Comparison of ENCODE assay signal across 9 mouse cellular contexts in genomic region chr14:105730786-105731185, GRCm38 (mm10).
DNase-seq lines count a peak whose midpoint lies in the region; ATAC-seq lines count a peak whose summit lies in the region.
"Had no signal": no experiment of that assay in that cellular context is flagged by ENCODE, and none has a peak within 500 bp of the region (broad histone marks: within the 10 kb centered on the region; RNA-seq: fewer than 3 reads in every experiment).

No protein-coding gene starts in this region.

- no peaks in the 10 kb centered on the region for H3K36me3 ChIP-seq in embryonic facial prominence, embryonic 12.5 days
- no peaks in the 10 kb centered on the region for H3K36me3 ChIP-seq in hindbrain, embryonic 12.5 days
- no peaks in the 10 kb centered on the region for H3K36me3 ChIP-seq in liver, embryonic 11.5 days (ENCODE audit: control insufficient read depth, insufficient read depth, low read length)

- H3K9ac ChIP-seq in embryonic facial prominence, embryonic 12.5 days = no peak overlapping the region
- no peak overlapping the region for H3K9ac ChIP-seq in hindbrain, embryonic 12.5 days
- H3K9ac ChIP-seq in liver, embryonic 11.5 days (ENCODE audit: low read depth, low read length) = no peak overlapping the region

- H3K4me3 ChIP-seq in embryonic facial prominence, embryonic 12.5 days = no peak overlapping the region
- no peak overlapping the region for H3K4me3 ChIP-seq in hindbrain, embryonic 12.5 days
- no peak overlapping the region for H3K4me3 ChIP-seq in liver, embryonic 11.5 days (ENCODE audit: low read depth, low read length)
- H3K4me3 ChIP-seq: erythroblast, embryonic 14.5 days had no signal

- ATAC-seq in embryonic facial prominence, embryonic 12.5 days (ENCODE audit: insufficient number of reproducible peaks, insufficient read depth, low FRiP score, low TSS enrichment) = no peak
- peak; percentile 51 for ATAC-seq in hindbrain, embryonic 12.5 days (ENCODE audit: low FRiP score)
- peak; percentile 65 for ATAC-seq in liver, embryonic 11.5 days (replicated peaks; ENCODE audit: low FRiP score)

- no peaks in the 10 kb centered on the region for H3K9me3 ChIP-seq in embryonic facial prominence, embryonic 12.5 days
- H3K9me3 ChIP-seq in hindbrain, embryonic 12.5 days (replicated peaks) = no peaks in the 10 kb centered on the region
- H3K9me3 ChIP-seq in liver, embryonic 11.5 days (ENCODE audit: control insufficient read depth, low read length) = no peaks in the 10 kb centered on the region

- H3K4me2 ChIP-seq in embryonic facial prominence, embryonic 12.5 days (replicated peaks) = peak overlapping the region; percentile 7; the same call in 1 of the 2 replicates
- H3K4me2 ChIP-seq in hindbrain, embryonic 12.5 days (replicated peaks) = peak overlapping the region; percentile 65
- H3K4me2 ChIP-seq in liver, embryonic 11.5 days = peak overlapping the region; percentile 72; the same call in 1 of the 2 replicates

- 11% methylated on average over 4 of the region's 4 CpGs for WGBS in embryonic facial prominence, embryonic 12.5 days
- 11% methylated on average over 4 of the region's 4 CpGs for WGBS in hindbrain, embryonic 12.5 days
- 14% methylated on average over 4 of the region's 4 CpGs for WGBS in liver, embryonic 11.5 days

- H3K27me3 ChIP-seq in embryonic facial prominence, embryonic 12.5 days = no peaks in the 10 kb centered on the region
- no peaks in the 10 kb centered on the region for H3K27me3 ChIP-seq in hindbrain, embryonic 12.5 days
- H3K27me3 ChIP-seq in liver, embryonic 11.5 days (replicated peaks; ENCODE audit: control insufficient read depth, insufficient read depth, low read length) = no peaks in the 10 kb centered on the region

- DNase-seq in adrenal gland, adult 2 months = peak; percentile 44
- no peak for DNase-seq in adrenal gland, adult 8-10 months
- peak; percentile 46 for DNase-seq in ZHBTc4 (ENCODE audit: low read depth, low spot score)
- DNase-seq in liver, embryonic 11.5 days (ENCODE audit: low spot score) = no peak
- peak; percentile 24 for DNase-seq in neural tube, embryonic 10.5 days (ENCODE audit: extremely low spot score, low spot score)
- DNase-seq in right cerebral cortex, postnatal 14 days = no peak

- H3K4me1 ChIP-seq in embryonic facial prominence, embryonic 12.5 days = peaks cover 30% of the 10 kb centered on the region
- H3K4me1 ChIP-seq in hindbrain, embryonic 12.5 days = peaks cover 27% of the 10 kb centered on the region
- H3K4me1 ChIP-seq in liver, embryonic 11.5 days (replicated peaks; ENCODE audit: control insufficient read depth, insufficient read depth, low read length) = peaks cover 15% of the 10 kb centered on the region

- H3K27ac ChIP-seq in embryonic facial prominence, embryonic 12.5 days = no peak overlapping the region
- no peak overlapping the region for H3K27ac ChIP-seq in hindbrain, embryonic 12.5 days
- H3K27ac ChIP-seq in liver, embryonic 11.5 days (ENCODE audit: low read depth, low read length) = no peak overlapping the region

Comparison
In these comparisons a context has a peak if more than half of its experiments do, and no peak if none do; other contexts are left out.
1. DNase-seq: peak in adrenal gland, adult 2 months (single experiment), ZHBTc4 (single experiment) and neural tube, embryonic 10.5 days (single experiment); none in adrenal gland, adult 8-10 months (single experiment), liver, embryonic 11.5 days (single experiment) and right cerebral cortex, postnatal 14 days (single experiment).
2. H3K4me2 ChIP-seq: peak in every context shown above with its lines; median percentile 72 in liver, embryonic 11.5 days; 65 in hindbrain, embryonic 12.5 days; 7 in embryonic facial prominence, embryonic 12.5 days.